Mouse (Mus musculus) macrophage (primary cell): ENCODE results near the gene Gm3327. TPM values are rescaled to one million over a fixed set of nuclear protein-coding genes. Genes with fewer than 3 reads are reported as not detected.
"Not testable (repeated sequence)": the region's sequence is repeated elsewhere in the genome, so short reads cannot be mapped to it uniquely, and the experiment has no call there.

Source experiments
- H3K27ac ChIP-seq: fragments of 350-480 bp; formaldehyde crosslinking; 2 replicates; pipeline ENCODE4 v1.9.0; 2021
- H3K36me3 ChIP-seq: fragments of 350-480 bp; formaldehyde crosslinking; 2 replicates; pipeline ENCODE4 v1.9.0; 2021; ENCODE audit errors: inconsistent target
- H3K4me3 ChIP-seq: fragments of 350-480 bp; formaldehyde crosslinking; 2 replicates; pipeline ENCODE4 v1.9.0; 2021; ENCODE audit errors: inconsistent target
- H3K79me2 ChIP-seq: fragments of 350-480 bp; formaldehyde crosslinking; 2 replicates; pipeline ENCODE4 v1.9.0; 2021; ENCODE audit errors: inconsistent target
- WGBS: methylation state at CpG from one replicate; pipeline ENCODE4 v1.1.7; 2026; ENCODE audit warnings: inconsistent platforms; ENCODE audit not compliant: missing documents; 5-methylcytosine and 5-hydroxymethylcytosine counted together
- polyA plus RNA-seq: library from polyadenylated mRNA; stranded (reverse); fragments of 250-400 nt; gene quantifications from 3 replicates; pipeline ENCODE4 v1.2.4, GENCODE M21; 2018; ENCODE audit warnings: inconsistent platforms
- total RNA-seq, 78 experiments: library from RNA; depleted of rRNA; stranded (reverse); fragments of 250-400 nt; gene quantifications; 1 replicate in 9 of 78; 2 replicates in 24 of 78; 3 replicates in 43 of 78; 4 replicates in 2 of 78; pipeline ENCODE4 v1.2.4; 2018; ENCODE audit warnings: inconsistent platforms in 56 of 78

Gm3327 gene
- total RNA-seq (2018; cell fraction: chromatin; rRNA removed), result not detected
- not detected for total RNA-seq (2018; cell fraction: cytosol; rRNA removed)
- total RNA-seq (2018; cell fraction: nucleus; rRNA removed), result not detected
- not detected in 3 replicates for polyA plus RNA-seq

DNA sequence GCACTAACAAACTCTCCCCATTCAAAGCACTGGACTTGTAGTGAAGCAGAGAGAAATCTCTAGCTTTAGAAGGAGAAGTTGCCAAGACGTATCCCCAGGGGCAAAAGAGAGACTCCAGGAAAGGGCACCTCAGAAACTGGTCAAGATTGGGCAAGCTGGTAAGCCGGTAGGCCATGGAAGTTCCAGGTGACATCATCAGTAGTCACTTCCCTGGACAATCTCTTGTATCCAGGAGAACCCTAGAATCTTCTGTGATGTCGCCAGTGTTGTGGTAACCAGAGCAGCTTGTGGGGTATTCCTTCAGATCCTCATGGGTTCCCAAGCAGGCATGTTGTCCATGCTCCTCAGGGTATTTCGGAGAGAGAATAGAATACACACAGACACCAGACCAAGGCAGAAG is at the start of gene Gm3327:
TSS of gene Gm3327 (plus strand) at position 301 of the 400 bp plus-strand sequence.
- H3K27ac ChIP-seq, H3K79me2 ChIP-seq, H3K4me3 ChIP-seq, H3K36me3 ChIP-seq: not testable (repeated sequence)
- 90% methylated on average over 2 of the region's 4 CpGs for WGBS

DNA sequence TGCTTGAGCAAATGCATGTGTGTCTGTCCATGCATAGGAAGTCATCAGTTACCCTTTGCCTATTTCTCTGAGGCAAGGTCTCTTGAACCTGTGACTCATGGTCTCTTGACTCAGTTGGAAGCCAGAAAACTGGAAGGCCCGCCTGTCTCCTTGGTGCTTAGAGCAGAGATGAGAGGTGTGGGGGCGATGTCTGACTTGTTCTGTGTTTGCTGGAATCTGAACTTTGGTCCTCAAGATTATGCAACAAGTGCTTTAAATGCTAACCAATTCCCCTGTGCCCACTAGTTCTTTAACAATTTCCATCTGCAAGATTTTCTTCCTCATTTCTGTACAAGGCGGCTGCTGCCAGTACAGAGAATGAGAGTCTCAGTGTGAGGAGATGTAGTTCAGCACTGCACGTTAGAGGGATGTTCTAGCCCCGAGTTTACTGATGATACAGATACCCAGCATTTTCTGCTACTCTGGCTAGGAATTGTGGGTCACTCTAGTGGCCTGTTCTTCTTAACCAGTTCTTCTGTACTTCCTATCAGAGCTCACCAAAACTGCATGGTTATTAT is 45.8 kb upstream of the Gm3327 start:
- WGBS, result 0% methylated on average over 1 of the region's 5 CpGs
- H3K4me3 ChIP-seq, H3K36me3 ChIP-seq, H3K27ac ChIP-seq, H3K79me2 ChIP-seq: not testable (repeated sequence)

DNA sequence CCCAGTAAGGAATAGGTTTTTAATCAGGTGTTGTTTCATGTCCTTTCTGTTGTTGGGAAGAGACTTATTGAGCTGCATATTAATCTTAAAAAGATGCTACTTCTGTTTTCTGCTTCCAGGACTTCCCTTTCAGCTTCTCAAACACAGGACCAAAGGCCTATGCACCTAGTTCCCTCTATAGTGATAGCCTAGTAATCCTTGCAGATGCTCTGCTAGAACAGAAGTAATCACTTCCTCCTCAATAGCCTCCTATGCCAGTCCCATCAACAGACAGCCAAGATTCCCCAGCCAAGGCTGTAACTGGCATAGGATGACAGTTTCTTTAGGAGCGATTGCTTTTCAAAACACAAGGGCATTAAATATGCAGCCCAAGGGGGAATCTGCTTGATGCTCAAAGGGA is 37.1 kb upstream of the Gm3327 start:
- WGBS, result 83% methylated on average over 1 of the region's 1 CpGs
- H3K36me3 ChIP-seq, H3K4me3 ChIP-seq, H3K79me2 ChIP-seq, H3K27ac ChIP-seq: not testable (repeated sequence)

DNA sequence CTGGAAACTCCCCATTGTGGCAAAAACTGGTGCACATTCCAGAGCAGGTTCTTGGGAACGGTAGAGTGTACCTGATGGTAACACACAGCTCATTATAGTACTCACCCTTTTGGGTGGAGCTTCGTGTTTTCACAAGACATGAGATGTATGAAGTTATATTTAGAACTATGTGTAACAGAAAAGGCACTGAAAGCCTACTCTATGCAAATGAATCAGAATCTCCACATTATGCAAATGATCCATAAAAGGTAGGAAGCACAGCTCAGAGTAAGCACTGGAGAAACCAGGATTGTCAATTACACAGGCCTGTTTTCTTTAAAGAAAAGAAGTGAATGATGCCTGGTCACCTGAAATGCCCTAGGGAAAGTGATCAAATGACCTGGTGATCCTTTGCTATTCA is 36.1 kb upstream of the Gm3327 start:
- not testable (repeated sequence) for H3K36me3 ChIP-seq, H3K27ac ChIP-seq, H3K79me2 ChIP-seq, H3K4me3 ChIP-seq
- 57% methylated on average over 2 of the region's 2 CpGs for WGBS

DNA sequence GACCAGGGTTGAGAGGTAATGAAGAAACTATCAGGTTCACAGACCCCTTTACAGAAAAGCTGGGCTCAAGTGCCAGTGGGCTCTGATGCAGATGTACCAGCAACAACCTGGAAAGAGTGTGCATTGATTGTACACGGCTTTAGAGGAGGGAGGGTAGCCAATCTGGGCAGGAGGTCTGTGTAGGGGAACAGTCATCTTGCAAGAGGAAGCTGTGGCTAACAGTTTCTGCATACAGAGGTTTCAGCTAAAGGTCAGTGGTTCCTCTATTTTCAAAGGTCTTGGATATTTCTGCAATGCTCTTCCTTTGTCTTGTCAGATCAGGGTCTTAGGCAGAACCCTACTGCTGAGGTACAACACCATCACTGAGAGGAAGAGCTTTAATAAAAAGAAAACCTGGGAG is 32.1 kb upstream of the Gm3327 start:
- 0% methylated on average over 1 of the region's 1 CpGs for WGBS
- not testable (repeated sequence) for H3K4me3 ChIP-seq, H3K79me2 ChIP-seq, H3K27ac ChIP-seq, H3K36me3 ChIP-seq

DNA sequence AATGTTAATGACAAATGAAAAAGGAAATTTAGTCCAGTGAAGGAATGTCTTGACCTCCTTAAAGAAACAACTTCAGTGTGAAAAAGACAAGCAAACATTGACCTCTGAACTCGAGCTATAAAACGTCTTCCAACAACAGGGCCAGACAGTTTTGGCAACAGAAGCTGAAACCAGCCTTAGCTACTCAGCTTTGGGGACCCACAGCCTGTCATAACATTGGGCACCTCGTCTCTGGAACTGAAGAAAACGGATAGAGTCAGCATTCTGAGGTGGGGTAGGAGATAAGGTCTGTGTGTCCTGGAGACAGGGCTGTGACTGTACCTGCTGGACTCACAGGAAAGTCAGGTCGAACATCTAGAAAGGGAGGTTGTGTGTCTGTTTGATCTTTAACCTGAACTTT is 29.2 kb upstream of the Gm3327 start:
- H3K79me2 ChIP-seq, H3K36me3 ChIP-seq, H3K4me3 ChIP-seq, H3K27ac ChIP-seq: not testable (repeated sequence)
- WGBS, result 93% methylated on average over 3 of the region's 5 CpGs

DNA sequence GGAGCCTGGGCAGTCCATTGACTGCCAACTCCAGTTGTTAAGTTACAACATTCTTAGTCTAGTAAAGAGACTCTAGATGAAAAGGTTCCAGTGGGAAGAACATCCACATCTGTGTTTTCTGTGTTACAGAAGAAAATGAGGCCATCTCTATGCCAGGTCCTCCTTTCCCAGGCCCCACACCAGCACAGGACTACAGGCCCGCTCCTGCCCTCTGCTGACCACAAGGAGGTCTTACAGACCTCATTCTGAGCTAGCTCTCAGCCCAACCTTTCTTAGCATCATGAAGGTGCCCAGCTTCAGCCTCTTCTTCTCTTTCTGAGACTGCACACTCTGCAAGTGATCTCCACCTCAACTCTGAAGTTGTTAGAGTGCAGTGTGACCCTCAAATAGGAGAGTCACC is 23.6 kb upstream of the Gm3327 start:
- WGBS, result no CpG with 5 or more reads among the region's 1 CpGs
- not testable (repeated sequence) for H3K79me2 ChIP-seq, H3K36me3 ChIP-seq, H3K27ac ChIP-seq, H3K4me3 ChIP-seq

DNA sequence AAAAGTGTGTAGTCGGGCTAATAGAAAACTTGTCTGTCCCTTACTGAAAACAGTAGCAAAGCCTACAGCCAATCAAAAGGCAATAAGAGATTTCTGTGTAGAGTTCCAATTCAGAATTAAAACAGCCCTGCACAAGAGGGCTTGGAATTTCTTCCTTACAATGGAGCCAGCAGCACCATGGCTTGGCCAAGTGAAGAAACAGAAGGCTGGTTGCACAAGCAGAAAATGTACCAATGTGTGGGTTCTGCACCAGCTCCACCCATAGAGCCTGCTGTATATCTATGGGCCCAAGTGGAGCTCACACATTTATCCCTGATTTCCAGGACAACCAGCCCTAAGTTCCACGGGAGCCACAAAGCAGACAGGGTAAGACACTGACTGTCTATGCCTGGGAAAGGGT is 21.3 kb upstream of the Gm3327 start, which contains the start of gene Ear2:
TSS of gene Ear2 (plus strand) at position 301 of the 400 bp plus-strand sequence.
- H3K36me3 ChIP-seq, H3K27ac ChIP-seq, H3K79me2 ChIP-seq, H3K4me3 ChIP-seq: not testable (repeated sequence)
- 100% methylated on average over 1 of the region's 2 CpGs for WGBS

DNA sequence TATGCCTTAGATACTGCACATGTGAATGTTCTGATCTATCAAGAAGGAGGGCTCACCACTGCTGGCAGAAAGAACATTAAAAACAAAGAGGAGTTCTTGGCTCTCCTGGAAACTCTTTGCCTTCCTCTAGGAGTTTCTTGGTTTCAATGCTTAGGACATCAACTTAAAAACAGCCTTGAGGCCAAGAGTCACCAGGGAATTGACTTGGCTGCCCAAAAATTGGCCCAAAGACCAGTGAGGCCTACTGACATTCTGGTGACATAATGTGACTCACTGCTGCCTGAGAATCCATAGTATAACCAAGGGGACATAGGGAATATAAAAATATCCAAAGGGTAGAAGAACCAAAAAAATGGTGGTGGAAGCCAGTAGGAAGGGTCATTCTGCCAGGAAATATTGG is 12.7 kb upstream of the Gm3327 start:
- H3K79me2 ChIP-seq, result no peaks in the 10 kb centered on the region
- no peak overlapping the region for H3K27ac ChIP-seq
- no peak overlapping the region for H3K4me3 ChIP-seq
- no peaks in the 10 kb centered on the region for H3K36me3 ChIP-seq

Other genes with a start within 250 kb of the Gm3327 start
- not detected in 3 replicates for gene Ear1, start 248.3 kb upstream of the Gm3327 start, polyA plus RNA-seq
- gene Ear10, start 200.3 kb upstream of the Gm3327 start, polyA plus RNA-seq, result not detected in 3 replicates
- 0.09 to 0.32 TPM in 2 of 3 replicates, not detected in the other for gene Gm8113, start 198.5 kb upstream of the Gm3327 start, polyA plus RNA-seq
- gene Ang5, start 166.8 kb upstream of the Gm3327 start, polyA plus RNA-seq, result not detected in 3 replicates
- not detected in 3 replicates for gene Ang6, start 121.6 kb upstream of the Gm3327 start, polyA plus RNA-seq
- gene Ear2, start 21.2 kb upstream of the Gm3327 start, polyA plus RNA-seq, result 1.5 to 5.3 TPM in 2 of 3 replicates, not detected in the other
- gene Gm8212, start 73.8 kb downstream of the Gm3327 start, polyA plus RNA-seq, result not detected in 3 replicates
- not detected in 3 replicates for gene 4930503E14Rik, start 89.4 kb downstream of the Gm3327 start, polyA plus RNA-seq
- not detected in 3 replicates for gene Gm8220, start 161.7 kb downstream of the Gm3327 start, polyA plus RNA-seq
- gene Gm5930, start 214.7 kb downstream of the Gm3327 start, polyA plus RNA-seq, result not detected in 3 replicates
- gene Gm8229, start 241.5 kb downstream of the Gm3327 start, polyA plus RNA-seq, result not detected in 3 replicates